Mouse (Mus musculus) liver, postnatal 0 days (tissue): Measurements from ENCODE around the gene Tmem214. TPM values are rescaled to one million over a fixed set of nuclear protein-coding genes. Genes with fewer than 3 reads are reported as not detected.

ENCODE experiments used
- ATAC-seq: fragments of 200-750 bp; cut with Nextera tagmentation; 2 replicates; pipeline ENCODE4 v1.8.0; 2017; ENCODE audit warnings: mild to moderate bottlenecking, moderate library complexity
- DNase-seq: peaks from one replicate; pipeline ENCODE4 v3.0.0-alpha.2; 2016
- H3K27ac ChIP-seq: fragments of 300-500 bp; sonication (generic); 2 replicates; pipeline ENCODE4 v1.5.1; 2014; ENCODE audit warnings: antibody characterized with exemption, moderate library complexity, mild to moderate bottlenecking, low read depth
- H3K27me3 ChIP-seq: fragments of 300-500 bp; sonication (generic); 2 replicates; pipeline ENCODE4 v1.6.1; 2014; ENCODE audit warnings: low read length, control low read depth, mixed read lengths; ENCODE audit not compliant: insufficient read depth
- H3K36me3 ChIP-seq: fragments of 300-500 bp; sonication (generic); replicated peaks from 2 replicates; pipeline ENCODE4 v1.6.1; 2014; ENCODE audit warnings: mild to moderate bottlenecking, control low read depth, low read length, moderate library complexity, mixed read lengths; ENCODE audit not compliant: insufficient read depth
- H3K4me1 ChIP-seq: fragments of 300-500 bp; sonication (generic); 2 replicates; pipeline ENCODE4 v1.6.1; 2014; ENCODE audit warnings: antibody characterized with exemption, mild to moderate bottlenecking, control low read depth; ENCODE audit not compliant: insufficient read depth
- H3K4me2 ChIP-seq: fragments of 300-500 bp; sonication (generic); 2 replicates; pipeline ENCODE4 v1.6.1; 2014; ENCODE audit warnings: low read depth, mild to moderate bottlenecking, low read length, moderate library complexity, mixed read lengths
- H3K4me3 ChIP-seq: fragments of 300-500 bp; sonication (generic); 2 replicates; pipeline ENCODE4 v1.5.1; 2014; ENCODE audit warnings: low read depth, low read length
- H3K9ac ChIP-seq: fragments of 300-500 bp; sonication (generic); replicated peaks from 2 replicates; pipeline ENCODE4 v1.6.1; 2014; ENCODE audit warnings: mild to moderate bottlenecking, moderate library complexity
- H3K9me3 ChIP-seq: fragments of 300-500 bp; sonication (generic); 2 replicates; pipeline ENCODE4 v1.6.1; 2016; ENCODE audit warnings: mild to moderate bottlenecking, control low read depth, low read length, mixed read lengths
- CTCF ChIP-seq: sonication (generic); IDR thresholded peaks from 2 replicates; pipeline ENCODE4 v1.5.1; 2016; ENCODE audit warnings: antibody characterized with exemption, low read depth
- EP300 ChIP-seq: IDR thresholded peaks from 2 replicates; pipeline ENCODE4 v1.6.1; 2016; ENCODE audit warnings: antibody characterized with exemption, low read depth, mild to moderate bottlenecking
- WGBS: fragments of 180-500 bp; shearing (Covaris S2); extraction: QIAGEN DNeasy Blood & Tissue Kit; methylation state at CpG from one replicate; pipeline ENCODE4 v1.1.7; 2014; ENCODE audit not compliant: insufficient replicate concordance; 5-methylcytosine and 5-hydroxymethylcytosine counted together
- polyA plus RNA-seq: library from polyadenylated mRNA; unstranded; fragments of >200 nt; fragmentation: Nextera tagmentation; extraction: Ambion mirVana; gene quantifications from 2 replicates; pipeline ENCODE4 v1.2.1, GENCODE M21; 2015

Tmem214 gene
- polyA plus RNA-seq, 1 experiment from 2014 or later = 32.1 TPM

DNA sequence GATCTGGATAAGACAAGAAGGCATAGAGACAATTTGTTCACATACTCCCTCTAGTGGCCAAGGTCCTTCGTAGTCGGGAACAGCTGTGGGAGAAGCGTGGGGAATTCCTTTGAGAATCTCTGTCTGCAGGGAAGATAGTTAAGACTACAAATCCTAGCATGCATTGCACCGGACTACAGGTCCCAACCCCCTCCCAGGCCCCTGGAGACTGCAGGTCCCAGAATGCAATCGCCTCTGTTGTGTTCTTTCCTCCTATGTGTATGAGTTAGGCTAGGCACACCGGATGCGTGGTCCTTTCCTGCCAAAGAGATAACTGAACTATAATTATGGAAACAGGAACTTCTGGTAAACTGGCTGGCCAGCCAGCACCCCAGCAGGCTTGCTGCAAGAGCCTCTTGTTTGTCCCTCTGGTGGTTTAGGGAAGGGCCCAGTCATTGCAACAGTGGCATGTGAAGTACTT, 48.2 kb downstream of the Tmem214 start:
- Histone ChIP-seq H3K4me2 (peak overlapping the region; percentile 69), H3K9ac (no peak overlapping the region), H3K4me3 (peak overlapping the region; percentile 48; the same call in 1 of the 2 replicates), H3K27me3 (no peaks in the 10 kb centered on the region), H3K27ac (peak overlapping the region; percentile 83), H3K9me3 (no peaks in the 10 kb centered on the region), H3K4me1 (peaks cover 63% of the 10 kb centered on the region), H3K36me3 (peaks cover 11% of the 10 kb centered on the region)
- ATAC-seq (peak; percentile 80), DNase-seq (peak; percentile 79)
- peak; percentile 73 for TF ChIP-seq EP300
- TF ChIP-seq CTCF = peak; percentile 77
- WGBS = 0% methylated on average over 7 of the region's 7 CpGs

DNA sequence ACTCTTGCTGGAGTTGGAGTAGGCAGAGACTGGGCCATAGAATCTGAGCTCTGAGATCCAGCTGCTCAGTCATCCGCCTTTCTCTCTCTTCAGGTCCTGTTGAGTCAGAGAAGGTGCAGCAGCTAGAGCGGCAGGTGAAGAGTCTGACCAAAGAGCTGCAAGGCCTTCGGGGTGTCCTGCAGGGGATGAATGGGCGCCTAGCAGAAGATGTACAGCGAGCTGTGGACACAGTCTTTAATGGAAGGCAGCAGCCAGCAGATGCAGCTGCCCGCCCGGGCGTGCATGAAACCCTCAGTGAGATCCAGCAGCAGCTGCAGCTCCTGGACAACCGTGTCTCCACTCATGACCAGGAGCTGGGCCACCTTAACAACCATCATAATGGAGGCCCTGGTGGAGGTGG, 49.0 kb downstream of the Tmem214 start:
- no peak for TF ChIP-seq EP300
- no peak for TF ChIP-seq CTCF
- Histone ChIP-seq H3K27ac (peak overlapping the region; percentile 68), H3K4me3 (no peak overlapping the region), H3K9ac (no peak overlapping the region), H3K36me3 (peaks cover 11% of the 10 kb centered on the region), H3K9me3 (no peaks in the 10 kb centered on the region), H3K27me3 (no peaks in the 10 kb centered on the region), H3K4me1 (peaks cover 62% of the 10 kb centered on the region), H3K4me2 (no peak overlapping the region)
- DNase-seq (peak; percentile 14), ATAC-seq (no peak)
- 88% methylated on average over 9 of the region's 9 CpGs for WGBS

DNA sequence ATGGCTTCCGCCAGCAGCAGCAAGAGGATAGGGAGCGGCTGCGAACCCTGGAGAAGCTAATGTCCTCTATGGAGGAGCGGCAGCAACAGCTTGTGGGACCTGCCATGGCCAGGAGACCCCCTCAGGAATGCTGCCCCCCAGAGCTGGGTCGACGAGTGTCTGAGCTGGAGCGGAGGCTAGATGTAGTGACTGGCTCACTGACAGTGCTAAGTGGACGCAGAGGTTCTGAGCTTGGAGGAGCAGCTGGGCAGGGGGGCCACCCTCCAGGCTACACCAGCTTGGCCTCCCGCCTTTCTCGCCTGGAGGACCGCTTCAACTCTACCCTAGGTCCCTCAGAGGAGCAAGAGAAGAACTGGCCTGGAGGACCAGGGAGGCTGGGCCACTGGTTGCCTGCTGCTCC, 49.5 kb downstream of the Tmem214 start:
- Histone ChIP-seq H3K9me3 (no peaks in the 10 kb centered on the region), H3K4me3 (no peak overlapping the region), H3K36me3 (peaks cover 11% of the 10 kb centered on the region), H3K4me2 (no peak overlapping the region), H3K27me3 (no peaks in the 10 kb centered on the region), H3K27ac (peak overlapping the region; percentile 68), H3K4me1 (peaks cover 61% of the 10 kb centered on the region), H3K9ac (no peak overlapping the region)
- TF ChIP-seq EP300 (no peak), CTCF (no peak)
- DNase-seq = no peak
- no peak for ATAC-seq
- WGBS = 82% methylated on average over 11 of the region's 11 CpGs

DNA sequence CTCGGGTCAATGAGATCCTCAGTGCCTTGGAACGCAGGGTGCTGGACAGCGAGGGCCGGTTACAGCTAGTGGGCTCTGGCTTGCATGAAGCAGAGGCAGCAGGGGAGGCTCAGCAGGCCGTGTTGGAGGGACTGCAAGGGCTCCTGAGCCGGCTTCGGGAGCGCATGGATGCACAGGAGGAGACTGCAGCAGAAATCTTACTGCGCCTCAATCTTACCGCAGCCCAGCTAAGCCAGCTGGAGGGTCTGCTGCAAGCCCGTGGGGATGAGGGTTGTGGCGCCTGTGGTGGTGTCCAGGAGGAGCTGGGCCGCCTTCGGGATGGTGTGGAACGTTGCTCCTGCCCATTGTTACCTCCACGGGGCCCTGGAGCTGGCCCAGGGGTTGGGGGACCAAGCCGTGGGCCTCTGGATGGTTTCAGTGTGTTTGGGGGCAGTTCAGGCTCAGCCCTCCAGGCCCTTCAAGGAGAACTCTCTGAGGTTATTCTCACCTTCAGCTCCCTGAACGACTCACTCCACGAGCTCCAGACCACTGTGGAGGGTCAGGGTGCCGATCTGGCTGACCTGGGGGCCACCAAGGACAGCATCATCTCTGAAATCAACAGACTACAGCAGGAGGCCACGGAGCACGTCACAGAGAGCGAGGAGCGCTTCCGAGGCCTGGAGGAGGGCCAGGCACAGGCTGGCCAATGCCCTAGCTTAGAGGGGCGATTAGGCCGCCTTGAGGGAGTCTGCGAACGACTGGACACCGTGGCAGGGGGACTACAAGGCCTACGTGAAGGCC, 50.3 kb downstream of the Tmem214 start:
- H3K4me3 ChIP-seq = no peak overlapping the region
- H3K27me3 ChIP-seq = no peaks in the 10 kb centered on the region
- TF ChIP-seq EP300 (no peak), CTCF (no peak)
- H3K9ac ChIP-seq = no peak overlapping the region
- no peaks in the 10 kb centered on the region for H3K9me3 ChIP-seq
- H3K4me1 ChIP-seq = peaks cover 60% of the 10 kb centered on the region
- H3K4me2 ChIP-seq = no peak overlapping the region
- no peak for ATAC-seq
- no peak overlapping the region for H3K27ac ChIP-seq
- 85% methylated on average over 31 of the region's 31 CpGs for WGBS
- DNase-seq = no peak
- peaks cover 11% of the 10 kb centered on the region for H3K36me3 ChIP-seq

- no peak overlapping the region for H3K27ac ChIP-seq
- no peak for TF ChIP-seq CTCF
- no peak for TF ChIP-seq EP300
- H3K4me2 ChIP-seq = no peak overlapping the region
- no peak overlapping the region for H3K9ac ChIP-seq
- no peaks in the 10 kb centered on the region for H3K27me3 ChIP-seq
- peaks cover 60% of the 10 kb centered on the region for H3K4me1 ChIP-seq
- no peak for DNase-seq
- no peak for ATAC-seq
- 78% methylated on average over 8 of the region's 8 CpGs for WGBS
- no peak overlapping the region for H3K4me3 ChIP-seq
- H3K36me3 ChIP-seq = peaks cover 11% of the 10 kb centered on the region
- no peaks in the 10 kb centered on the region for H3K9me3 ChIP-seq
Measured at GRCm38 (mm10) chr5:30918691-30919090, 50.9 kb downstream of the Tmem214 start.

- peaks cover 11% of the 10 kb centered on the region for H3K36me3 ChIP-seq
- H3K27ac ChIP-seq = peak overlapping the region; percentile 88; the same call in 1 of the 2 replicates
- H3K9me3 ChIP-seq = no peaks in the 10 kb centered on the region
- H3K4me2 ChIP-seq = peak overlapping the region; percentile 92; the same call in 1 of the 2 replicates
- no peak overlapping the region for H3K4me3 ChIP-seq
- no peaks in the 10 kb centered on the region for H3K27me3 ChIP-seq
- H3K9ac ChIP-seq = no peak overlapping the region
- ATAC-seq (no peak), DNase-seq (no peak)
- 71% methylated on average over 11 of the region's 11 CpGs for WGBS
- TF ChIP-seq EP300 = no peak
- no peak for TF ChIP-seq CTCF
- peaks cover 47% of the 10 kb centered on the region for H3K4me1 ChIP-seq
Measured at GRCm38 (mm10) chr5:30919831-30920614, 52.2 kb downstream of the Tmem214 start.
